Mouse (Mus musculus) layer of hippocampus, adult 18-20 months (tissue): ENCODE data around the gene Abr. TPM values are rescaled to one million over a fixed set of nuclear protein-coding genes. Genes with fewer than 3 reads are reported as not detected.
A peak's percentile ranks its signal among the peaks of the same experiment; 100 is the strongest.

Experiments used
- DNase-seq, 2 experiments: peaks; one replicate each; pipeline ENCODE4 v3.0.0; 2022; ENCODE audit warnings: low spot score in 2 of 2
- total RNA-seq, 2 experiments: library from RNA; stranded (reverse); gene quantifications; 2 replicates each; pipeline ENCODE4 v1.2.3; 2021

The Abr gene
- total RNA-seq, 2 experiments from 2014 or later = 490 to 505 TPM

DNA sequence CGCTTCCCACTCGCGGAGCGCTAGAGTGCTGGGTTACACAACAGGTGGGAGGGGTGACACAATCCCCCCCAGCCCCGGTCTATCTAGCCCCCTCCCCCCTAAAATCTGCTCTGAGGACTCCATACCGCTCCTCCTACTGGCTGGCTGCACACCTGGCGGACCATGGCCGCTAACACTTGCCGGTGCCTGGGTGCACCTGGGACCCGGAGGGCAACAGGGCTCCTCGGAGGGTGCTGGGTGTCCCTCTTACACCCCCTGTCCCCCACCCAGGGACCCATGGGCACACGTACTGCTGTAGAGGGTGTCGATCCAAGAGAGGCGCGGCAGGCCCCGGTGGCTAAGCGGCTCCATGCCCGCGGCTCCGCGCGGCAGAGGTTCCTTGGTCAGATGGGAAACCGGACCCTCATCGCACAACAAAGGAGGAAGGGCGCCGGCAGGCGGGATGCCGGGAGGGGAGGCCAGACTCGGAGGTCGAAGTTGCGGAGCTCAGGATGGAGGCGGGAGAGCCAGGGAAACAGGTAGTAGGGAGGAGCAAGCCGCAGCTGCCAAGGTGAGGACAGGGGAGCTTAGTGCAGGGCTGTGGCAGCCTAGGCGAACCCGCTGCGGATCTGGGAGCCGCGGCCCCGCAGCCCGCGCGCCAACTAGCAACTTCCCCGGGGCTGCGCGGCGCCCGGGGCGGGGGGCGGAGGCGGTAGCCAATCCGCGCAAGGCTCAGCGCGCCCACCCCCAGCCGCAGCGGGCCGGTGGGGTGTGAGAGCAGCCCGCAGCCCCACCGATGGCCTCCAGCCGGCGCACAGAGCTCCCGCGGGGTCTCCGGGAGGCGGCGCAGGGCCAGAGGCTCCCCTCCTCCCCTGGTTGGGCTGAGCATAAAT lies 51.1 kb downstream of the Abr start:
- peak; percentile 53 to 74 for DNase-seq

DNA sequence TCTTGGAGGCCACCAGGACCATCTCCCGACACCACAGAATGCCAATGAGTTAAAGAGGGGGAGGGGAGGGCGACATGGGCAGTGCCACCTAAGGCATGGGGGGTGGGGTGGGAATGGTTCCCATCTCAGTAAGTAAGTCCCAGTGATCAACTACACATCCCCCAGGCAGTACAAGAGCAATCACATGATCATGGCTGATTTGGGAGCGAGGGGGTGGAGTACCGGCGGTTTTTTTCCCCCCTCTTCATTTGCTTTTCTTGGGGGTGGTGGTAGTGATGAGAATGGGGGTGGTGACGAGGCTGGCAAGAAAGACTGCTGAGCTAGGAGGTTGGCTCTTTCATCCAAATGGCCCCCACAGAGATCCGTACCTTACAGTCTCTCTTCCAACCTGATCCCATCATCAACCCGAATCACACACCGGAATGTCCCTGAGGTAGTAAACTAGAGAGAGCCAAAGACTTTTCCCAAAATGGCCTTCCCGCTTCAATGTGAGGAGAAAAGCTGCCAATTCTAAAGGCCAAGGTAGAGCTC lies 51.8 kb downstream of the Abr start:
- peak in 1 of 2 experiments; percentile 73 for DNase-seq

DNA sequence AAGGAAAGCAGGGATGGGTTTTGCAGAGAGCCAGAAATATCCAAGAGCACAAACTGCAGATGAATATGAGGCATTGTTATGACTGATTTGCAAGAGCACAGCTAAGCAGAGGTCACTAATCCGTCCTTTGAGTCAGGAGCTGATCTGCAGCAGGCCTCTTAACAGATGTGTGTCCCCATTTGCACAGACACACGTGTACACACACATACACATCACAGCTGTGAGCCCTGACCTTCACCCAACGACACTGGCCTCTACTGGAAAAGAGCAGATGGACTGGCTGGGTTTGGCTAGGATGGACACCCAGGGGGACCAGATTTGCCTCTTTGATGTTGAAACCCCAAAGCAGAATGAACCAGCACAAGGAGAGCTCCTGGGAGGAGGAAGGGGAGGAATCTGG lies 52.7 kb downstream of the Abr start:
- DNase-seq = no peak

DNA sequence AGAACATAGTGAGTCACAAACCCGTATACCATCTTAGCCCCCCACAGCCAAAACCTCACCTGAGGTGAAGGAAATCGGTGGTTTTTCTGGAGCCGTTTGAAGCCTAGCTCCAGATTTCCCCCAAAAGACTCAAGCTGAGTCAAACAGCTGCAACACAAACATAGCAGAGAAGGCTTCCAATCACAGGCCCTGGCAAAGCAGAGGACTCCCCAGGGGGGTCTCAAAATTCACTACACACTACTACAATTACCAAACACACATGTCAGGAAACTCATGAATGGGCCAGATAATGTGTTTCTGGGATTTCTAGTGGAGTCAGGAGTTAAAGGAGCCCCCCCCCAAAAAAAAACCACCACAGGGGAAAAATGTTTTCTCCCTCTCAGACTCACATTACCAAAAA lies 56.0 kb downstream of the Abr start:
- DNase-seq = no peak

DNA sequence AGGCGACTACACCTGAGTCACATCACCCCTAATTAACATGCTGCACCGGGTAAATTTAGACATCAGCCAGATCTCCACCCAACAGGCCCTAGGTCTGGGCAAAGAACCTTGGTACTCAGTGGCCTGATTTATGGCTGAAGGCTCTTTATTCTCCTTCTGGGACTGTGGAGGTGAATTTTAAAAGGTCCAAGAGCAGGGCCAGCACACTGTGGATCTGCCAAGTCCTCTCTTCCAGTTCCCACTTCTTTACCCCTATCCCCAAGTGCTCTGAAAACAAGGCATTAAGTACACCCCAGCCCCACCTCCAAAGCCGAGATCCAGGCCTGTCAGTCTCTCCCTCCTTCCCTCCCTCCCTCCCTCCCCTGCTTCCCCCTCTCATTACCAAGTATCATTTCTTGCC lies 59.5 kb downstream of the Abr start:
- DNase-seq = no peak

DNA sequence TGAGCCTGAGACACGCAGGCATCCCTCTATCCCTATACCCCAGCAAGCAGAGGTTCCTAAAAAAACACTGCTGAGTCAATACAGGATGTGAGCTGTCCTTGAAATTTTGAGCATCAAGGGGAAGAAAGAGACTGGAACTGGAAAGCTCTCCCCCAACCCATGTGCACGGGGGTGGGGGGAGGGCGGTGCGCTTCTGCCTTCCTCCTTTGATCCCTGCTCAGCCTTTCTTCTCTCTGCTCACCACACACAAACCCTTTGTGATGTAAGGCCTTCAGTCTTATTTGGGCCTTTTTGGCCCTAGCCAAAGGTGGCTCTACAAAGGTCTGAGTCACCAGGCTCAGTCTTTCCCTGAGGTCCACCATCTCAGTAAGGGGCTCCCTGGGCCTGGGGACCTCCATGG lies 59.9 kb downstream of the Abr start:
- no peak for DNase-seq

DNA sequence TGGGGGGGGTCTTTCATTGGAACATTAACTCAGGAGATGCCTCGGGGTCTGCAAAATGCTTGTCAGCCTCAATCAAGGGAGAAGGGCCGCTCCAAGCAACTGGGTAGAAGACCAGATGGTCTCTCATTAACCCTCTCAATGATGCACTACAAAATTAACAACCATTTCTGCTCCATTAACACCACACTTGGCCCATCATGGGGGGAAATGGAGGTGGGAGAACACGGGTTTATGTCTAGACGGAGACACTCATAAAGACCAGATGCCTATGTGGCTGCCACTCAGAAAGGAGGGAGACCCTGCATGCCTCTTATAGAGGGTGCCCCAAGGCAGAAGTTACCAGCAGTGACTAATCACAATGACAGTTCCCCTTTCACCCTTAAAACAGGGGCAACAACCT lies 64.3 kb downstream of the Abr start:
- DNase-seq = no peak

DNA sequence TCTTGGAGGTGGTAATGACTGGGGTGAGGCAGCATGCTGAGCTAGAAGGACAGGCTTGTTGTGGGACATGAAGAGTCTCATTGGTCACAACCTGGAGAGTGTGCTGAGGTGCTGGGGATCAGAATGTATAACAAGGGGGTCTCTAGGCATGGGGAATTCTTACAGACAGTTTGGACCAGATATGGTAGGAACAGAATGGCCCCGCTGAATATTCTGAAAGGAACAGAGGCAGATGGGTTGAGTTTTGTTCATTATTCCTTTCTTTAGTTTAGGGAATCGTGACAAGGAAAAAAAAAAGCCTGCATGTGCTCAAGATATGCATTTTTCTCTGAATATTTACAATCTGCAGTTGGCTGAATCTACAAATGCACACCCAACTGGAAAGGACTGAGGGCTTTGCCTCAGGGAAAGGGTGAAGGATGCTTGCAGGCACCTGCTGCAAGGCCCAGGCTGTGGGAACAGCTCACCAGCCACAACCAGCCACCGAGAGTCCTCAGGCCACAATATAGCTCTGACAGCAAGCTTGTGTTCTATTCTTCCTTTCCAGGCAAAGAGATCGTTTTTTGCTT lies 73.9 kb downstream of the Abr start:
- DNase-seq = no peak

DNA sequence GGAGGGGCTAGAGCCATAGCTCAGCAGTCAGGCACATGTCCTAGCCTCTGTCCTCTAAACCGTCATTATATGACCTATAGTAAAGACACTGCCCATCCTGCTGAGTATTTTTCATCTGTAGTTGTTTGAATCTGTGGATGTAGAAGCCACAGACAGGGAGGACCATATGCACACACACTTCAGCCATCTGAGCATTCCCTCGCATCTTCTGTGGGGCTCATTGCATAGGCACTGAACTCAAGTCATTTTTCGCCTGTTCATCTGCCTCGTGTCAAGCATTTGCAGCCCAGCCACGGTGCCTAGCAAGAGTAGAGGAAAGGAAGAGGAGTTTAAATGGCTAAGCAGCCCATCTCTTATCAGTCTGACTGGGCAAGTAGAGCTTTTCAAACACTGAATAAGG lies 74.7 kb downstream of the Abr start:
- peak in 1 of 2 experiments; percentile 66 for DNase-seq

DNA sequence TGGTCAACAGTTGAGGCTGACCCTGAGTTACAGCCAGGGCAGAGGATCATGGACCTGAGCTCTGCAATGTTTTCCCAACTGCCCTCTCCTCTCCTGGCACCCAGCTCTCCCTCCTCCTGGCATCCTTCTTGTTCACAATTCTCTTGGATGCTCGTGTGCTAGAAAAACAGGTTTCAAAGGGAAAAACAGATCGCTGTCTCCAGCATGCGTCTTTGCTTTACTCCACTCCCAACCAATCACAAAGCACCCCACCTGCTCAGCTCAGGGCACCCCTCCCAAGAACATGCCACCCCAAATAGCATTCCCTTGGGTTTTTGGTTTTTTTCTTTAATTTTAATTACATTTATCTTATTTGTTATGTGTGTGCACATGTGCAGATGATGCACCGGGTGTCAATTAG lies 75.7 kb downstream of the Abr start:
- no peak for DNase-seq

DNA sequence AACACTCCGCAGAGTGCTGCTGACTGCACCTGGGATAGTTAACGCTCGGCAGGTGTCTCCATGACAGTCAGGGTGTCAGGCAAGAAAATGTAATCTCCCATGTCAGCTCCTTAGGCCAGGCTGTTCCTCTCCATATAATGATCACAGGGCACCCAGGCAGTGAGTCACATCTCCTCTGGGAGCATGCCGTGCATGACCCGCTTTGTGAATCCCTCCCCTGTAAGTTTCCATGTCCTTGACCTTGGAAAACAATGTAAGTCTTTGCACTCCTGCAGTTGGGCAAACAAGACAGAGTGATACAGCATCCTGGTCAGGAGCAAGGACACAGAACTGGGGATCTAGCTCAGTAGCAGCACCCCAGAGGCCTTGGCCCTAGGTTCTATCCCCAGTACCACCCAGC lies 78.8 kb downstream of the Abr start:
- DNase-seq = no peak

DNA sequence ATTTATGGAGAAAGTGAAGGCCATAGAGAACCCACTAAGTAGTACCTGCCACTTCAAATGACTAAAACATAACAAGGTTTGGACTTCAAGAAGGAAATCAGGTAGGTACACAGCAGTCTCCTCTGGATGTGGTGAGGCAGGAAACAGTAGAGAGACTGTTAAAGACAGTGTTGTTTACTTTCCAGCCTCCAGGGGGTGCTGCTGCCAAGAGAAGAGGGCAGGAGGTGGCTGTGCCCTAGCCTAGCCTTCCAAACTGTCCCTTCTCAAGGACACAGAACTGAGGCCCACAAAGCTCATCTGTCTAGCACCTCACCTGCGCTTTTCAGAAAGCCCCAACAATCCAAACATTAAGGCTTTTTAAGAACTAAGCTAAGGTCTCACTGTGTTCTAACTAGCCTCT lies 81.1 kb downstream of the Abr start:
- peak in 1 of 2 experiments; percentile 78 for DNase-seq

DNA sequence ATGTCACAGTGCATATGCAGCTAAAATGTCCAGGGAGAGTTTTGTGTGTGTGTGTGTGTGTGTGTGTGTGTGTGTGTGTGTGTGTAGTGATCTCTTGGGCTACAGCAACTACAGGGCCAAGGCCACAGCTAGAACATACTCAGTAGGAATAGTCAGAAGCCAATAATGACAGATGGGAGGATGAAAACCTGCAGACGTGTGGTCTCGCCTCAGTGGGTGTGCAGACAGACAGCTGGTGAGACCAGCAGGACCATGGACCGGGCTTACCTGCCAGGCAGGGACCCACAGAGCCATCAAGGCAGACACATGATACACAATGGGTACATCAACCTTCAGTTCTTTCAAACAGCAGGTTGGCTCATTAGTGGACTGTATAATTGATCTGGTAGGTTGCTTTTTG lies 84.7 kb downstream of the Abr start:
- DNase-seq = no peak

DNA sequence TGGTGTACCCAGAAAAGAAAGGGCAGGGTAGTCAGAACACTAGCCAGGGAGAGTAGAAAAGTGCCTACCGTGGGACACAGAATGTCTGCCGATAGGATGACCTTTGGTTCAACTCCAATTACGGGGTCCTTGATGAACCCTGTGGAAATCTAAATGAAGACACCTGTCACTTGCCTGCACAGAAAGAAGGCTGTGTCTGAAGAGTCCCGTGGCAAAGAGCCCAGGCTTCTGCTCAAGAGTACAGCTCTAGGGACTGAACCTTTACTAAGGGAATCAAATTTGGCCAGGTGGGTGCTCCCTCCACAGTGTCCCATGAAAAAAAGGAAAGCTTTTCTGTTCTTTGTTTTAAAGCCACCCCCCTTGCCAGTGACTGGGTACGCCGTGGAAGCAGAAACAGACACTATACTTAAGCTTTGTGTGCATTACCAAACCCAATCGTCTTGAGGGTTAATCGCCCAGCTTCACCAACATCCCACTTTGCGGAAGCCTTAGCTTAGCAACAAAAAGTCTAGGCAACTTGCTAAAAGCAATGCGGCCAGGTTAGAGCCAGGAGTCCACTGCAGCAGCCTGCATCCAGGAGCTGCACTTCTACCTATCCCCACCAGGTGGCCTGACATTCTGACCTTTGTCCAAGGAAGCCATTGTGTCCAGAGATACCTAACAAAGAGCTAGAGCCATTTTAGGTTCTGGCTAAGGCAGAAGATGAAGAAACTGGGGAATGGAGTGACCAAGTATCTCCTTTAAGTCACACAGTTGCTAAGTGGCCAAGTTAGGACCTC lies 85.3 kb downstream of the Abr start:
- DNase-seq = no peak

DNA sequence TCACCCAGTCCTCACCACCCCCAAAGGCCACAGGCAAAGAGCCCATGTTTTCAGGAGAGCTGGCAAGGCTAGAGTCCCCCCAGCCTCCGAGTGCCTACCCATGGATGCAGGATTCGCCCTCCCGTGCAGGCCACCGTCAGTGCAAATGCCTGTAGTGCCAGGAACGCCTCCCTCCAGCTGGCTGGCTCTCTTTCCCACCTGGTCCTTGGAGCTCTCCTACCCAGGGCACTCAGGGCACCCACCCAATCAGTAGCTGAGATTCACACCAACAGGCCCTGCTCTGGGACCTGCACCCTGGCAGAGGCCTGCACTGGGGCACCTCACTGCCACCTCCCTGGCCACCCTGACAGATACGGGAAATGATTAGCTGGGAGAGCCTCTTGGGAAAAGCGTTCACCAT lies 90.1 kb downstream of the Abr start:
- peak in 1 of 2 experiments; percentile 37 for DNase-seq

DNA sequence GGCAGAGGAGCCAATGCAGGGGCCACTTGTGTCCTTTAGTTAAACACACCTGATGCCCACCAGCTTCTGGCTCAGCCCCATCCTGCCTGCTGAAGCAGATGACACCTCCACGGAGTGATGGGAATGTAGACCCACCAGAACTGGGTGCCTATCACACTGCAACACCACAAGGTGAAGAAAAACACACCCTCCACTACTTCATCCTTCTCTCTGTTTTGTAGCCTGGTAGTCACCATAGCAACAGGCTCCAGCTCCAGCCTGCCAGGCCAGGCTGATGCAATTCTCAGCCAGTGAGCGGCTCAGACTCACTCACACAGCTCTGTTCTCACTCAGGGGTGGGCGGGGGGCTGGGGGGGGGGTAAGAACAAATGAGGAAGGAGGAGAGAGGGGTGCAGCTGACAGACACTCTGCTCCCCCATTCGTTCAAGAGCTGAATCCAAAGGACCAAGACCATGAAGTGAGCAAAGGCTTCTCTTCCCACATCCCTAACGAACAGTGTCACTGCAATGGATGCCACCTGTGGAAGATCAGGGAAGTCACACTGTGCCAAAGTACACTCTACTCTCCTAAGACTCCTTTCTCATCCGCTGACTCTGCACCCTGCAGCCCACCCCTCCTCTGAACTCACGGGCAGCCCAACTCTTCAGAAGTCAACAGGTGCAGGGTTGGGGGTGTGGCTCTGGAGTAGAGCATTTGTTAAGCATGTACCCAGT lies 91.0 kb downstream of the Abr start:
- DNase-seq = peak; percentile 78 to 84

DNA sequence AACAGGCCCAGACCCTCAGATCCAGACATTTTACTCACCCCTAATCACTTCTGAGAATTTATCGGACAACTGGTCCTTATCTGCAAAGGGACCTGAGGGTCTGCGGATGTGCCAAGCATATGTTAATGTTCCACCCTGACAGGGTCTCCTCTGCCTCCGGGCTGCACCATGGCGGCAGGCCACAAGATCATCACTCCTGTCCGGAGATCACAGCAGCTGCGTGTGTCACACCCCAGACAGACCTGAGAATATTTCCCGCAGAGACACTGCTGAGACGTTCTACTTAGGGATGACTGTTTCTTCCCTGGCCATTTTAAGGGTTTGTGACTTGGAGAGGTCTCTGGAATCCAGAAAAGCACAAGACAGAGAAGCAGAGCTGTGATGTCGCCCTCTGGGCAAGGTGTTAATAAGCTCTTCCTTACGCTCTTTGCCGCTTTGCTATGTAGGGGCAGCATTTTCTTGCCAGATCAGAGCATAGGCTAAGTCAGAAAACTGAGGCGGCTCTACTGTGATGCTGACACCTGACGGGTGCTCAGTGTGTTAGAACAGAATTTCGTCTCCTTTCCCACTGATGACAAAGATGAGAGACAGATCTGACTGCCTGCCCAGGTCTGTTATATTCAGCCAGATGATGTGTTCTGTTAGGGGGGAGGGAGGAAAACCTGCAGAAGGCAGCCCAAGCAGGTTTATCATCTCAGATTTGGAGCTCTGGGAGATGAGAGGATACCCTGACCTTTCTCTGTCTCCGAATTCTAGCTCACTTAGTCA lies 91.8 kb downstream of the Abr start:
- DNase-seq = peak in 1 of 2 experiments; percentile 8

DNA sequence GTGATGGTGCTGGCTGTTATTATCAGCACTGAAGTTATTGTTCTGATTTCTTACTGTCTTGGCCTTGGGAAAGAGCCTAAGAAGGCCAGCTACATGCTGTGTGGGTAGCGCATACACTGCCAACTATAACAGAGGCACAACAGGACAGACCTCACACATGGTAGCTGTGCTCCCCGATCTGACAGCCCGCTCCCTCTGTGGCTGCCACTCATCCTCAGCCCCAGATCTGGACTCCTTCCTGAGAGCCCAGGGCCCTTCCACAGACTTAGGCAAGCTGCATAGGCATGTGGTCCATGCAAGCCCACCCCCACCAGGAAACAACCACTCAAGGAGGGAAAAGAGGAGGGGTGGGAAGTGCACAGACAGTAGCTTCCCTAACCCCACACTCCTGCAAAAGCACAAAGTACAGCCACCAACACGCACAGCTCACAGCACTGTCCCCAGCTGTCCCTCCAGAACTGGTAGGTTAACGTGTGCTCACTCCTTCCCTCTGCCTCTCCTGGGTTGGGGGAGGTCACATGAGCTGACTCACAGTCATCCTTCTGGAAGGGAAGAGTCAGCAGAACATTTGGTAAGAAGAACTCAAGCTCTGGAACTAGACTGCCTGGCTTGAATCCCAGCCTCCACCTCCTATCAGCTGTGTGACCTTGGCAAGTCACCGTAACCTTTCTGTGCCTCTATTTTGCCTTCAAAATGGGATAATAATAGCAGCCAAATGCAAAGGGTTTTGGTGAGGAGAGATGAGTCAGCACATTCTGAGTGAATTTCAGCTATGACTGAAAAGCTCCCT lies 92.6 kb downstream of the Abr start:
- peak; percentile 61 to 71 for DNase-seq

DNA sequence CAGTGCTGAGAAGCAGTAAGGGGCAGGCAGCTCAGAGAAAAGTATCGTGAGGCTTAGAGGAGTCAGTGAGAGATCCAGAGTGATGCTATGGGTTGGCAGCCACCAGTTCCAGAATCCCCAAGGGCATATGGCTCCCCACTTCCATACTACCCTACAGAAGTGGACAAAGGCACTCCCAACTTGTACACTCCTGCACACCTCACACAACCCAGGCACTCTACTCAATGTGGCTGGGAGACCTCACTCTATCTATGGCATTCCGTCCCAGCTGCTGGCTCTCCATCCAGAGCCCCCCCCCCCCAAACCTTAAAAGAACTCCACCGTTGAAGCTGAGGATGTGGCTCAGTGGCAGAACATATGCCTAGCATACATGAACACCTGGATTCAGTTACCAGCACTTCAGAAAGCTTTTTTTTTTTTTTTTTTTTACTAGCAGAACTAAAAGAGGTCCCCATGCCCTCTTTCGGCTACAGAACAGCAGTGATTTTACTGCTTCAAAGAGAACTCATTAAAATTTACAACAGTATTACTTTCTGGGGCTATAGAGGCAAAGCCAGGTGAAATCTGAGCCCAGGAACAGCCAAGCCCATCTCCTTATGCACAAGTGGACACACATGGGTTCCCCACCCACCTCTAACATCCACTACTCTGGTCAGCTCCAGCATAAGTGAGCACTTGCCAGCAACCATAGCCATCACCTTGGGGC lies 96.3 kb downstream of the Abr start:
- DNase-seq = no peak
